Mouse (Mus musculus) E14TG2a.4 (cell line): ENCODE data around the gene Erg.

Source experiments
- CTCF ChIP-seq: conservative IDR thresholded peaks from 2 replicates; pipeline ENCODE4 v1.5.1; 2014; ENCODE audit warnings: low read length
- NANOG ChIP-seq: IDR thresholded peaks from 2 replicates; pipeline ENCODE4 v1.6.1; 2014; ENCODE audit warnings: borderline replicate concordance, low read length, mixed read lengths
- POU5F1 ChIP-seq: IDR thresholded peaks from 2 replicates; pipeline ENCODE4 v1.6.1; 2014; ENCODE audit warnings: low read length, borderline replicate concordance

- no peak for TF ChIP-seq POU5F1
- TF ChIP-seq CTCF: no peak
- no peak for TF ChIP-seq NANOG
Observed at GRCm38 (mm10) chr16:95353838-95354237, 232.6 kb downstream of the Erg start.
